Mouse (Mus musculus) hindbrain, embryonic 13.5 days (tissue): ENCODE measurements around the gene Adarb2. TPM values are rescaled to one million over a fixed set of nuclear protein-coding genes. Genes with fewer than 3 reads are reported as not detected.
"Not testable (repeated sequence)": the region's sequence is repeated elsewhere in the genome, so short reads cannot be mapped to it uniquely, and the experiment has no call there.

Experiments used
- ATAC-seq: fragments of 200-750 bp; cut with Nextera tagmentation; 2 replicates; pipeline ENCODE4 v1.8.0; 2017; ENCODE audit warnings: moderate TSS enrichment; ENCODE audit not compliant: low FRiP score
- H3K27ac ChIP-seq: fragments of 300-500 bp; sonication (generic); 2 replicates; pipeline ENCODE4 v1.5.1; 2015; ENCODE audit warnings: inconsistent platforms, mild to moderate bottlenecking, moderate library complexity
- H3K27me3 ChIP-seq: fragments of 300-500 bp; sonication (generic); 2 replicates; pipeline ENCODE4 v1.6.1; 2015; ENCODE audit warnings: mild to moderate bottlenecking, inconsistent platforms
- H3K36me3 ChIP-seq: fragments of 300-500 bp; sonication (generic); 2 replicates; pipeline ENCODE4 v1.6.1; 2015; ENCODE audit warnings: mild to moderate bottlenecking, inconsistent platforms
- H3K4me1 ChIP-seq: fragments of 300-500 bp; sonication (generic); replicated peaks from 2 replicates; pipeline ENCODE4 v1.6.1; 2015; ENCODE audit warnings: inconsistent platforms
- H3K4me2 ChIP-seq: fragments of 300-500 bp; sonication (generic); 2 replicates; pipeline ENCODE4 v1.6.1; 2015; ENCODE audit warnings: inconsistent platforms, mild to moderate bottlenecking, moderate library complexity
- H3K4me3 ChIP-seq: fragments of 300-500 bp; sonication (generic); 2 replicates; pipeline ENCODE4 v1.5.1; 2015; ENCODE audit warnings: mild to moderate bottlenecking, inconsistent platforms
- H3K9ac ChIP-seq: fragments of 300-500 bp; sonication (generic); 2 replicates; pipeline ENCODE4 v1.6.1; 2015; ENCODE audit warnings: mild to moderate bottlenecking, inconsistent platforms
- H3K9me3 ChIP-seq: fragments of 300-500 bp; sonication (generic); 2 replicates; pipeline ENCODE4 v1.6.1; 2016; ENCODE audit warnings: inconsistent platforms
- WGBS: fragments of 180-500 bp; shearing (Covaris S2); methylation state at CpG from one replicate; pipeline ENCODE4 v1.1.7; 2015; 5-methylcytosine and 5-hydroxymethylcytosine counted together
- polyA plus RNA-seq: library from polyadenylated mRNA; unstranded; fragments of >200 nt; fragmentation: Nextera tagmentation; extraction: Ambion mirVana; gene quantifications from 2 replicates; pipeline ENCODE4 v1.2.1, GENCODE M21; 2015

Adarb2 gene
- polyA plus RNA-seq, 1 experiment from 2014 or later: 28.9 TPM

GRCm38 (mm10) chr13:8570269-8570668 is 367.6 kb downstream of the Adarb2 start:
- H3K27me3 ChIP-seq: no peaks in the 10 kb centered on the region
- ATAC-seq: no peak; the same call in 1 of the 2 replicates
- H3K4me2 ChIP-seq: no peak overlapping the region
- H3K4me3 ChIP-seq: no peak overlapping the region
- no peaks in the 10 kb centered on the region; the same call in 1 of the 2 replicates for H3K36me3 ChIP-seq
- H3K9me3 ChIP-seq: no peaks in the 10 kb centered on the region
- H3K9ac ChIP-seq: no peak overlapping the region
- no peak overlapping the region for H3K27ac ChIP-seq
- peaks cover 13% of the 10 kb centered on the region for H3K4me1 ChIP-seq
- 85% methylated on average over 13 of the region's 13 CpGs for WGBS

DNA sequence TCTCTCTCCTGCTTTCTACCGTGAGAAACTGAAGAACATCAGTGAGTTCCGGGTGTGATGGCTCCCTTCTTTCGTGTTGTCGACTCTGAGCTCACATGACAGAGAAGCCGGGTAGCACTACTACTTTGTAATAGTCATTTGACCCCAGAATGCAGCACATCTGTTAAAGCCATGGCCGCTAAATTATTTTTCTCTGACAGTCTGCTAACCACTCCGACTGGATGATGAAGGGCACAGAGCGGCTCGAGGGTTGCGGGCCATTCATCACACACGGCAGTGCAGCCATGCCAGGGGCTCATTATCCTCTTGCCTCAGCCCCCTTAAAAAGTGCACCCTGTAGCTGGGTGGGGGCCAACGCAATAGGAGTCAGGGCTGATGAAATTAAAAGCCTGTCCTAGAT is 371.2 kb downstream of the Adarb2 start:
- no peaks in the 10 kb centered on the region for H3K9me3 ChIP-seq
- H3K4me3 ChIP-seq: no peak overlapping the region
- no peak overlapping the region for H3K4me2 ChIP-seq
- 73% methylated on average over 12 of the region's 12 CpGs for WGBS
- H3K36me3 ChIP-seq: peaks cover 7% of the 10 kb centered on the region
- H3K4me1 ChIP-seq: 0 out of 2 replicates have a peak, but pooled peaks cover 3% of the 10 kb centered on the region
- H3K9ac ChIP-seq: no peak overlapping the region
- peak; percentile 65; the same call in 1 of the 2 replicates for ATAC-seq
- no peaks in the 10 kb centered on the region for H3K27me3 ChIP-seq
- 0 out of 2 replicates have a peak overlapping the region, but pooled peaks have one; percentile 1 for H3K27ac ChIP-seq

- Histone ChIP-seq H3K9me3 (no peaks in the 10 kb centered on the region), H3K27me3 (no peaks in the 10 kb centered on the region), H3K36me3 (no peaks in the 10 kb centered on the region), H3K27ac (peak overlapping the region; percentile 30; the same call in 1 of the 2 replicates), H3K4me3 (no peak overlapping the region), H3K4me1 (peaks cover 10% of the 10 kb centered on the region; the same call in 1 of the 2 replicates), H3K9ac (no peak overlapping the region), H3K4me2 (no peak overlapping the region)
- peak; percentile 68 for ATAC-seq
- WGBS: 70% methylated on average over 8 of the region's 8 CpGs
Measured at GRCm38 (mm10) chr13:8584257-8585005, 381.8 kb downstream of the Adarb2 start.

- Histone ChIP-seq H3K9me3 (no peaks in the 10 kb centered on the region), H3K27ac (no peak overlapping the region), H3K4me3 (no peak overlapping the region), H3K36me3 (no peaks in the 10 kb centered on the region), H3K9ac (no peak overlapping the region), H3K4me1 (peaks cover 10% of the 10 kb centered on the region; the same call in 1 of the 2 replicates), H3K4me2 (no peak overlapping the region), H3K27me3 (no peaks in the 10 kb centered on the region)
- 80% methylated on average over 7 of the region's 7 CpGs for WGBS
- no peak for ATAC-seq
Measured at GRCm38 (mm10) chr13:8587447-8587846, 384.8 kb downstream of the Adarb2 start.

- H3K36me3 ChIP-seq: no peaks in the 10 kb centered on the region
- H3K4me1 ChIP-seq: peaks cover 3% of the 10 kb centered on the region
- no peaks in the 10 kb centered on the region for H3K27me3 ChIP-seq
- no peak overlapping the region for H3K9ac ChIP-seq
- 81% methylated on average over 3 of the region's 3 CpGs for WGBS
- H3K4me2 ChIP-seq: no peak overlapping the region
- H3K9me3 ChIP-seq: no peaks in the 10 kb centered on the region
- H3K4me3 ChIP-seq: no peak overlapping the region
- H3K27ac ChIP-seq: no peak overlapping the region
- ATAC-seq: no peak
Measured at GRCm38 (mm10) chr13:8590460-8590859, 387.8 kb downstream of the Adarb2 start.

DNA sequence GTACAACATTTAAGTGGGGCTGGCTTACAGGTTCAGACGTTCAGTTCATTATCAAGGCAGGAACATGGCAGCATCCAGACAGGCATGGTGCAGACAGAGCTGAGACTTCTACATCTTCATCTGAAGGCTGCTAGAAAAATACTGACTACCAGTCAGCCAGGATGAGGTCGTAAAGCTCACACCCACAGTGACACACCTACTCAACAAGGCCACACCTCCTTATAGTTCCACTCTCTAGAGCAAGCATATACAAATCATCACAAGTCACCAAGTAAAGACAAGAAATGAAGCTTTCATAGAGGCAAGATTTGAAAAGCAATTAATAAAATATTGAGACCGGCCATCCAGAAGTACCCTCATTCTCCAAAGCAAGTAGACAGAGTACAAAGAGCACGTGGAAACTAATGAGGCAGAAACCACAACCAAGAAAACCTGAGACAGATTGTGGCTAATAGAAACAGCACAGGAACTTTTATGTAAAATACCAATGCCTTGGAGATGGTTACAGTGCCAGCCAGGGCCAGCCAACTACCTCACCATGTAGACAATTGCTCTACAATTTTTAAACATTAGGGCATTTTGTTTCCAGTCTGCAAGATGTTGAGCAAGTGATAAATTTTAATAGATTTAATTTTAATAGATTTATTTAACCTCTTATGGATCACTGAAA is 394.4 kb downstream of the Adarb2 start:
- WGBS: 68% methylated on average over 4 of the region's 4 CpGs
- no peak; the same call in 1 of the 2 replicates for ATAC-seq
- Histone ChIP-seq H3K27ac (no peak overlapping the region), H3K4me1 (peaks cover 3% of the 10 kb centered on the region), H3K9me3 (no peaks in the 10 kb centered on the region), H3K4me2 (no peak overlapping the region), H3K4me3 (no peak overlapping the region), H3K36me3 (no peaks in the 10 kb centered on the region), H3K27me3 (no peaks in the 10 kb centered on the region), H3K9ac (no peak overlapping the region)

- no peaks in the 10 kb centered on the region for H3K27me3 ChIP-seq
- H3K36me3 ChIP-seq: no peaks in the 10 kb centered on the region
- no peaks in the 10 kb centered on the region for H3K9me3 ChIP-seq
- no peak overlapping the region for H3K4me3 ChIP-seq
- H3K4me1 ChIP-seq: peaks cover 3% of the 10 kb centered on the region
- no peak overlapping the region for H3K4me2 ChIP-seq
- no peak overlapping the region for H3K9ac ChIP-seq
- no peak overlapping the region for H3K27ac ChIP-seq
- 81% methylated on average over 6 of the region's 6 CpGs for WGBS
- ATAC-seq: no peak
Measured at GRCm38 (mm10) chr13:8597647-8598017, 395.0 kb downstream of the Adarb2 start.

GRCm38 (mm10) chr13:8605645-8606044 is 403.0 kb downstream of the Adarb2 start:
- Histone ChIP-seq H3K9me3 (no peaks in the 10 kb centered on the region), H3K4me1 (no peaks in the 10 kb centered on the region; the same call in 1 of the 2 replicates), H3K4me3 (no peak overlapping the region), H3K36me3 (no peaks in the 10 kb centered on the region), H3K27ac (no peak overlapping the region), H3K9ac (no peak overlapping the region), H3K4me2 (no peak overlapping the region), H3K27me3 (no peaks in the 10 kb centered on the region)
- ATAC-seq: no peak
- 93% methylated on average over 2 of the region's 2 CpGs for WGBS

- no peaks in the 10 kb centered on the region for H3K9me3 ChIP-seq
- no peak for ATAC-seq
- WGBS: 43% methylated on average over 12 of the region's 12 CpGs
Measured at GRCm38 (mm10) chr13:8608040-8608439, 405.4 kb downstream of the Adarb2 start.

DNA sequence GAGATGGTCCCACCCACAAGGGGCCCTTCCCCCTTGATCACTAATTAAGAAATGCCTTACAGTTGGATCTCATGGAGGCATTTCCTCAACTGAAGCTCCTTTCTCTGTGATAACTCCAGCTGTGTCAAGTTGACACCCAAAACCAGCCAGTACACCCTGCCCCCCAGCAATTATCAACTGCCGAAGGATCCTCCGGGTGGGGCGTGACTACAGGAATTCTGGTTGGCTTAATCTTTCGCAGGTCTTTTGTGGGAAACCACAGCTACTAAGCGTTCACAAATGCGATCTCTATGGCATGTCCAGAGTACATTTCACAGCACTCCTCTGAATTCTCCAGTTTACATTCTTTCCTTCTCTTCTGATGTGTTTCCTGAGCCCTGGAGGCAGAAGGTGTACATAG is 406.3 kb downstream of the Adarb2 start:
- WGBS: 95% methylated on average over 6 of the region's 6 CpGs
- H3K4me1 ChIP-seq: peaks cover 15% of the 10 kb centered on the region
- ATAC-seq: not testable (repeated sequence)

More at GRCm38 (mm10) chr13:8608040-8608439, 405.4 kb downstream of the Adarb2 start:
- no peak overlapping the region for H3K9ac ChIP-seq
- no peak overlapping the region for H3K4me3 ChIP-seq
- no peak overlapping the region for H3K27ac ChIP-seq
- H3K27me3 ChIP-seq: no peaks in the 10 kb centered on the region
- H3K4me2 ChIP-seq: no peak overlapping the region
- H3K4me1 ChIP-seq: peaks cover 13% of the 10 kb centered on the region
- no peaks in the 10 kb centered on the region for H3K36me3 ChIP-seq

DNA sequence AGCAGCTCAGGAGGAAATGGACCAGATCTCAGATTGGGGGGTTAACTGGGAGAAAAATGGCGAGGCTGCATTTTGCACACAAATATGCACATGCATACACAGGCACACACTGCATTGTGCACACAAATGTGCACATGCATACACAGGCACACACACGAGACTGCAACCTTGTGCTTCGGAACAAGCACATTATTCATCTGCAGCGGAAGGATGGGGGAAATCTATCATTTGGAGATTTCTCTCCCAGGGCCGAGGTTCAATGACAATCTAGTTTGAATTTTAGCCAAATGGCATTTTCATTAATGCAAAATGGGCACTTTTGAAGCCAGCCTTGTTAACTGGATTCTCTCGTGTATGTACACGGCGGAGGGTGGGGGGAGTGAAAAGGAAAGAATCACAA is 408.3 kb downstream of the Adarb2 start:
- peak overlapping the region; percentile 24 for H3K27ac ChIP-seq
- H3K36me3 ChIP-seq: no peaks in the 10 kb centered on the region
- H3K4me1 ChIP-seq: peaks cover 18% of the 10 kb centered on the region
- H3K4me2 ChIP-seq: no peak overlapping the region
- WGBS: 57% methylated on average over 8 of the region's 8 CpGs
- ATAC-seq: no peak
- H3K9ac ChIP-seq: no peak overlapping the region
- no peaks in the 10 kb centered on the region for H3K9me3 ChIP-seq
- H3K27me3 ChIP-seq: no peaks in the 10 kb centered on the region
- no peak overlapping the region for H3K4me3 ChIP-seq

More for the DNA sequence above, 406.3 kb downstream of the Adarb2 start:
- H3K4me2 ChIP-seq, H3K4me3 ChIP-seq, H3K9ac ChIP-seq, H3K27ac ChIP-seq, H3K9me3 ChIP-seq, H3K36me3 ChIP-seq, H3K27me3 ChIP-seq: not testable (repeated sequence)

DNA sequence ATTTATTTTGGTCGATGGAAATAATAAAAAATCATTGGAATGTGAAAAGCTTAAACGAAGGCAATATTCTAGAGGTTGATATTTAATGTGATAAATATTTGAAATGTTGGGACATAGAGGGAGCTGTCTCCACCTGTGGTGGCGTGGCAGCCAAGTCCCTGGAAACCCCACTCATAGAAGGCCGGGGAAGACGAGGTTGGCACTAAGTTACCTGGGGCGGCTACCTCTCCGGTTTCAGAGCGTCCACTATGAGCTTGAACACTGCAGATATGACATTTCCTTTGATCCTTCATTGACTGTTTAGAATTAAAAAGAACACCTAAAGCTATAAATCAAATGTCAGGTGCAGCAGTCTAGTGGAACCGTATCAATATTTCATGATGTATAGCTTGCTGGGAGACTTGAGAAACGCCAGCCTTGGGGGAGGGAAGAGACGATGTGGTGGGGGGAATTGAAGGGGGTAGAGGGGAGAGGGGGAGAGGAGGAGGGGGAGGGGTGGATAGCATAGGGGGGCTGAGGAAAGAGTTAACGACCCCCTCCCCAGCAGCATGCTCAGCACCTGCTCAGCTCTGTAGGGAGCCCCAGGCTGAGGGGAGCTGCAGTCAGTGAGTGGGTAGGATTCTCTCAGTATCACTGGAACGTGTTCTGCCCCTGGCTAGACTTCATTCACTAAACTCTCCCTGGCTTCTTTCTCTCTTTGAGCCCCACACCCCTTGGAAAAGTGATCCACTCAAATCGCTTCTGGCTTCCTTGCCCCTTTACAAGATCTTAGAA is 410.1 kb downstream of the Adarb2 start:
- Histone ChIP-seq H3K4me2 (no peak overlapping the region), H3K9ac (no peak overlapping the region), H3K4me3 (no peak overlapping the region), H3K27me3 (no peaks in the 10 kb centered on the region), H3K36me3 (no peaks in the 10 kb centered on the region), H3K4me1 (peaks cover 18% of the 10 kb centered on the region), H3K27ac (no peak overlapping the region), H3K9me3 (no peaks in the 10 kb centered on the region)
- 58% methylated on average over 14 of the region's 14 CpGs for WGBS
- peak; percentile 62 for ATAC-seq
